ENCODE assay signal across 8 mouse cellular contexts in the genomic region with DNA sequence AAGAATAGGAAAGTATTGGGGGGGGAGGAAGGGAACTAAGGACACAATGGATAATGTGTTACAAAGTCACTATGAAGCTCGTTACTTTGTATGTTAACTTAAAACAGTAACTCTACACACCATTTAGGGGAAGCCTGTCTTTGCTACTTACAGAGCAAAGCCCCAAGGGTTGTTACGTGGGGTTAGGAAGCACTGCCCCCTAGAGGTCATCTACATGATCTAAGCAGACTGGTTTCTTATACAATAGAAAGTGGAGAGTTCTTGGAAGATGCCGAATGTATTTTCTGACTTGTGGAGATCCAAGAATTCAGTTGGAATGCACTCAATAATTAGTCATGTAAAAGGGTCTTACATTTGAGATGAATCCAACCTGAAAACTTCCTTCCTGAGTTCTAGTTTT. TPM values are rescaled to one million over a fixed set of nuclear protein-coding genes. Genes with fewer than 3 reads are reported as not detected.
DNase-seq lines count a peak whose midpoint lies in the region; ATAC-seq and TF ChIP-seq lines count a peak whose summit lies in the region.

No protein-coding gene starts in this region.

- peak; percentile 92 for ATAC-seq in CD4-positive, CD25-positive, alpha-beta regulatory T cell, adult 4 months
- peak; percentile 67; the same call in 1 of the 2 replicates for ATAC-seq in embryonic facial prominence, embryonic 13.5 days (ENCODE audit: insufficient number of reproducible peaks, insufficient read depth, low FRiP score, low TSS enrichment, low read depth)
- ATAC-seq in heart, postnatal 0 days (ENCODE audit: insufficient read depth, low read depth), result peak; percentile 79; the same call in 1 of the 2 replicates
- peak; percentile 73; the same call in 1 of the 2 replicates for ATAC-seq in liver, embryonic 14.5 days (ENCODE audit: insufficient read depth)

- H3K9me3 ChIP-seq in embryonic facial prominence, embryonic 13.5 days, result no peaks in the 10 kb centered on the region
- no peaks in the 10 kb centered on the region for H3K9me3 ChIP-seq in heart, postnatal 0 days (replicated peaks; ENCODE audit: control insufficient read depth, low read length)
- H3K9me3 ChIP-seq in liver, embryonic 14.5 days (ENCODE audit: control insufficient read depth, low read length), result no peaks in the 10 kb centered on the region

- H3K4me1 ChIP-seq in embryonic facial prominence, embryonic 13.5 days, result peaks cover 6% of the 10 kb centered on the region; the same call in 1 of the 2 replicates
- H3K4me1 ChIP-seq in heart, postnatal 0 days (ENCODE audit: control insufficient read depth, insufficient read depth), result peaks cover 10% of the 10 kb centered on the region
- peaks cover 0 to 2% of the 10 kb centered on the region in 2 experiments; a peak in 2 of 4 replicates for H3K4me1 ChIP-seq in liver, embryonic 14.5 days (replicated peaks; ENCODE audit: control insufficient read depth in 2 of 2, insufficient read depth in 2 of 2, low read length in 1 of 2)

- no peak for TF ChIP-seq EP300 in heart, postnatal 0 days (IDR thresholded peaks at IDR 0.05; ENCODE audit: low read depth)
- TF ChIP-seq EP300 in liver, embryonic 14.5 days (IDR thresholded peaks at IDR 0.05; ENCODE audit: low read depth), result no peak

- H3K36me3 ChIP-seq in embryonic facial prominence, embryonic 13.5 days, result no peaks in the 10 kb centered on the region
- H3K36me3 ChIP-seq in heart, postnatal 0 days (replicated peaks; ENCODE audit: control insufficient read depth, insufficient read depth, low read length), result no peaks in the 10 kb centered on the region
- H3K36me3 ChIP-seq in liver, embryonic 14.5 days (replicated peaks; ENCODE audit: control insufficient read depth, insufficient read depth, low read depth), result no peaks in the 10 kb centered on the region

- peak; percentile 67 to 84 for DNase-seq in adrenal gland, postnatal 36 days
- DNase-seq in heart, postnatal 0 days (ENCODE audit: low spot score), result peak; percentile 84
- peak; percentile 71 to 88 for DNase-seq in kidney, postnatal 25 days
- peak; percentile 70 to 73 (median 71) for DNase-seq in liver, embryonic 14.5 days (ENCODE audit: low read depth in 3 of 3, low spot score in 3 of 3)
- DNase-seq in natural killer cell, adult 2 months (ENCODE audit: low spot score in 2 of 2), result peak; percentile 81 to 86
- DNase-seq in testis, postnatal 14 days (ENCODE audit: low spot score), result peak; percentile 56

- H3K27ac ChIP-seq in embryonic facial prominence, embryonic 13.5 days, result no peak overlapping the region
- no peak overlapping the region for H3K27ac ChIP-seq in heart, postnatal 0 days (ENCODE audit: low read depth)
- H3K27ac ChIP-seq in liver, embryonic 14.5 days, result no peak overlapping the region

- TF ChIP-seq CTCF in heart, postnatal 0 days (IDR thresholded peaks at IDR 0.05; ENCODE audit: low read depth), result peak; percentile 87
- peak; percentile 80 for TF ChIP-seq CTCF in liver, embryonic 14.5 days (IDR thresholded peaks at IDR 0.05; ENCODE audit: low read depth)

- 4% methylated on average over 3 of the region's 3 CpGs for WGBS in embryonic facial prominence, embryonic 13.5 days
- 6% methylated on average over 3 of the region's 3 CpGs for WGBS in heart, postnatal 0 days
- 3% methylated on average over 3 of the region's 3 CpGs for WGBS in liver, embryonic 14.5 days (ENCODE audit: insufficient replicate concordance)

- H3K4me3 ChIP-seq in embryonic facial prominence, embryonic 13.5 days, result no peak overlapping the region
- peak overlapping the region; percentile 26 for H3K4me3 ChIP-seq in heart, postnatal 0 days (ENCODE audit: low read depth, low read length)
- no peak overlapping the region for H3K4me3 ChIP-seq in liver, embryonic 14.5 days (ENCODE audit: insufficient read depth in 1 of 2, low read depth in 2 of 2, low read length in 2 of 2)

- no peak overlapping the region for H3K9ac ChIP-seq in embryonic facial prominence, embryonic 13.5 days
- no peak overlapping the region for H3K9ac ChIP-seq in heart, postnatal 0 days (replicated peaks; ENCODE audit: low read depth, low read length)
- H3K9ac ChIP-seq in liver, embryonic 14.5 days (replicated peaks), result no peak overlapping the region

- H3K4me2 ChIP-seq in embryonic facial prominence, embryonic 13.5 days, result peak overlapping the region; percentile 51; the same call in 1 of the 2 replicates
- H3K4me2 ChIP-seq in heart, postnatal 0 days (ENCODE audit: low read depth, low read length), result peak overlapping the region; percentile 70
- H3K4me2 ChIP-seq in liver, embryonic 14.5 days (ENCODE audit: low read depth), result peak overlapping the region; percentile 67

- H3K27me3 ChIP-seq in embryonic facial prominence, embryonic 13.5 days, result no peaks in the 10 kb centered on the region
- no peaks in the 10 kb centered on the region for H3K27me3 ChIP-seq in heart, postnatal 0 days (ENCODE audit: control insufficient read depth, insufficient read depth, low read length)
- no peaks in the 10 kb centered on the region for H3K27me3 ChIP-seq in liver, embryonic 14.5 days (ENCODE audit: control insufficient read depth, insufficient read depth, low read length)

RNA-seq across cellular contexts. Expression of a gene that starts 23.2 kb away (rescaled TPM):
- polyA plus RNA-seq in CD4-positive, CD25-positive, alpha-beta regulatory T cell, adult 4 months (2017; shearing (Covaris generic)), result 10 to 100 TPM; 65.0 to 80.7 TPM
- 10 to 100 TPM; 27.6 to 41.7 TPM for total RNA-seq in adrenal gland, postnatal 36 days (2021)
- 64.2 and 74.6 TPM in 2 replicates for polyA plus RNA-seq in embryonic facial prominence, embryonic 13.5 days (2015; fragmentation: Nextera tagmentation; extraction: Ambion mirVana)
- total RNA-seq in heart, postnatal 0 days (2014; rRNA removed; ENCODE audit: low replicate concordance), result 52.4 and 57.8 TPM in 2 replicates
- 43.6 and 56.7 TPM in 2 replicates for polyA plus RNA-seq in heart, postnatal 0 days (2015; fragmentation: Nextera tagmentation; extraction: Ambion mirVana)
- 5.7 and 9.3 TPM in 2 replicates for polyA plus RNA-seq in liver, embryonic 14.5 days (2012; rRNA removed)
- 15.1 and 15.5 TPM in 2 replicates for polyA plus RNA-seq in liver, embryonic 14.5 days (2014; fragmentation: Nextera tagmentation; extraction: Ambion mirVana)

RNA-seq across cellular contexts. Expression of a gene that starts 33.6 kb away (rescaled TPM):
- polyA plus RNA-seq in CD4-positive, CD25-positive, alpha-beta regulatory T cell, adult 4 months (2017; shearing (Covaris generic)), result 10 to 100 TPM; 34.6 to 44.7 TPM
- total RNA-seq in adrenal gland, postnatal 36 days (2021), result 100 to 1,000 TPM; 195 to 216 TPM
- polyA plus RNA-seq in embryonic facial prominence, embryonic 13.5 days (2015; fragmentation: Nextera tagmentation; extraction: Ambion mirVana), result 125 and 136 TPM in 2 replicates
- total RNA-seq in heart, postnatal 0 days (2014; rRNA removed; ENCODE audit: low replicate concordance), result 225 and 263 TPM in 2 replicates
- 130 and 144 TPM in 2 replicates for polyA plus RNA-seq in heart, postnatal 0 days (2015; fragmentation: Nextera tagmentation; extraction: Ambion mirVana)
- 16.9 and 19.9 TPM in 2 replicates for polyA plus RNA-seq in liver, embryonic 14.5 days (2012; rRNA removed)
- polyA plus RNA-seq in liver, embryonic 14.5 days (2014; fragmentation: Nextera tagmentation; extraction: Ambion mirVana), result 28.8 and 32.8 TPM in 2 replicates
